Mouse (Mus musculus): ENCODE results near the gene Vsx1. TPM values are rescaled to one million over a fixed set of nuclear protein-coding genes. Genes with fewer than 3 reads are reported as not detected.

Gene Vsx1
- polyA plus RNA-seq, 1 experiment from 2014 or later = not detected

- 20% methylated on average over 7 of the region's 7 CpGs for WGBS
- no peak overlapping the region for H3K27ac ChIP-seq (ENCODE audit: low read length)
- ATAC-seq = no peak
Measured at GRCm38 (mm10) chr2:150650511-150651074, 38.6 kb downstream of the Vsx1 start.

GRCm38 (mm10) chr2:150648300-150648895 is 40.8 kb downstream of the Vsx1 start:
- ATAC-seq = no peak
- no peak overlapping the region for H3K4me2 ChIP-seq (ENCODE audit: low read length)
- H3K27me3 ChIP-seq (replicated peaks; ENCODE audit: control insufficient read depth, insufficient read depth, low read length) = no peaks in the 10 kb centered on the region
- peak overlapping the region; percentile 27 for H3K9ac ChIP-seq (replicated peaks; ENCODE audit: low read depth, low read length)
- no peak overlapping the region for H3K4me3 ChIP-seq (replicated peaks; ENCODE audit: low read length)
- WGBS = 47% methylated on average over 13 of the region's 13 CpGs
- H3K4me1 ChIP-seq (replicated peaks; ENCODE audit: control insufficient read depth, insufficient read depth, low read length) = peaks cover 30% of the 10 kb centered on the region
- peak overlapping the region; percentile 16 for H3K27ac ChIP-seq (ENCODE audit: low read length)
- no peaks in the 10 kb centered on the region for H3K9me3 ChIP-seq (ENCODE audit: control insufficient read depth, low read length)
- H3K36me3 ChIP-seq (ENCODE audit: control insufficient read depth, insufficient read depth) = no peaks in the 10 kb centered on the region

More at GRCm38 (mm10) chr2:150650511-150651074, 38.6 kb downstream of the Vsx1 start:
- H3K4me3 ChIP-seq (replicated peaks; ENCODE audit: low read length) = no peak overlapping the region
- H3K36me3 ChIP-seq (ENCODE audit: control insufficient read depth, insufficient read depth) = no peaks in the 10 kb centered on the region
- H3K9me3 ChIP-seq (ENCODE audit: control insufficient read depth, low read length) = 0 out of 2 replicates have a peak, but pooled peaks cover 2% of the 10 kb centered on the region
- no peak overlapping the region for H3K4me2 ChIP-seq (ENCODE audit: low read length)
- H3K9ac ChIP-seq (replicated peaks; ENCODE audit: low read depth, low read length) = no peak overlapping the region
- H3K27me3 ChIP-seq (replicated peaks; ENCODE audit: control insufficient read depth, insufficient read depth, low read length) = no peaks in the 10 kb centered on the region
- peaks cover 22% of the 10 kb centered on the region for H3K4me1 ChIP-seq (replicated peaks; ENCODE audit: control insufficient read depth, insufficient read depth, low read length)

- WGBS = 34% methylated on average over 14 of the region's 14 CpGs
- H3K27ac ChIP-seq (ENCODE audit: low read length) = peak overlapping the region; percentile 16
Measured at GRCm38 (mm10) chr2:150647681-150648299, 41.4 kb downstream of the Vsx1 start.

GRCm38 (mm10) chr2:150646411-150647121 is 42.6 kb downstream of the Vsx1 start:
- H3K4me3 ChIP-seq (replicated peaks; ENCODE audit: low read length) = no peak overlapping the region
- H3K9ac ChIP-seq (replicated peaks; ENCODE audit: low read depth, low read length) = no peak overlapping the region
- H3K4me1 ChIP-seq (replicated peaks; ENCODE audit: control insufficient read depth, insufficient read depth, low read length) = peaks cover 34% of the 10 kb centered on the region
- H3K4me2 ChIP-seq (ENCODE audit: low read length) = no peak overlapping the region
- no peak for ATAC-seq
- H3K27me3 ChIP-seq (replicated peaks; ENCODE audit: control insufficient read depth, insufficient read depth, low read length) = no peaks in the 10 kb centered on the region
- H3K27ac ChIP-seq (ENCODE audit: low read length) = no peak overlapping the region; the same call in 1 of the 2 replicates
- no peaks in the 10 kb centered on the region for H3K36me3 ChIP-seq (ENCODE audit: control insufficient read depth, insufficient read depth)
- no peaks in the 10 kb centered on the region for H3K9me3 ChIP-seq (ENCODE audit: control insufficient read depth, low read length)
- WGBS = 84% methylated on average over 8 of the region's 8 CpGs

More at GRCm38 (mm10) chr2:150647681-150648299, 41.4 kb downstream of the Vsx1 start:
- no peak overlapping the region for H3K9ac ChIP-seq (replicated peaks; ENCODE audit: low read depth, low read length)
- H3K9me3 ChIP-seq (ENCODE audit: control insufficient read depth, low read length) = no peaks in the 10 kb centered on the region
- peaks cover 31% of the 10 kb centered on the region for H3K4me1 ChIP-seq (replicated peaks; ENCODE audit: control insufficient read depth, insufficient read depth, low read length)
- no peaks in the 10 kb centered on the region for H3K27me3 ChIP-seq (replicated peaks; ENCODE audit: control insufficient read depth, insufficient read depth, low read length)
- no peak overlapping the region for H3K4me2 ChIP-seq (ENCODE audit: low read length)
- ATAC-seq = no peak
- H3K4me3 ChIP-seq (replicated peaks; ENCODE audit: low read length) = no peak overlapping the region
- no peaks in the 10 kb centered on the region for H3K36me3 ChIP-seq (ENCODE audit: control insufficient read depth, insufficient read depth)

- WGBS = 89% methylated on average over 4 of the region's 4 CpGs
- no peak overlapping the region for H3K4me3 ChIP-seq (replicated peaks; ENCODE audit: low read length)
- ATAC-seq = no peak
Measured at GRCm38 (mm10) chr2:150645225-150645624, 43.9 kb downstream of the Vsx1 start.

GRCm38 (mm10) chr2:150643726-150644415 is 45.3 kb downstream of the Vsx1 start:
- H3K4me3 ChIP-seq (replicated peaks; ENCODE audit: low read length) = no peak overlapping the region; the same call in 1 of the 2 replicates
- peak overlapping the region; percentile 33 for H3K9ac ChIP-seq (replicated peaks; ENCODE audit: low read depth, low read length)
- H3K4me2 ChIP-seq (ENCODE audit: low read length) = peak overlapping the region; percentile 41
- no peaks in the 10 kb centered on the region for H3K27me3 ChIP-seq (replicated peaks; ENCODE audit: control insufficient read depth, insufficient read depth, low read length)
- H3K9me3 ChIP-seq (ENCODE audit: control insufficient read depth, low read length) = no peaks in the 10 kb centered on the region
- 10% methylated on average over 8 of the region's 8 CpGs for WGBS
- H3K4me1 ChIP-seq (replicated peaks; ENCODE audit: control insufficient read depth, insufficient read depth, low read length) = peaks cover 20% of the 10 kb centered on the region
- ATAC-seq = peak; percentile 99
- H3K27ac ChIP-seq (ENCODE audit: low read length) = peak overlapping the region; percentile 95
- H3K36me3 ChIP-seq (ENCODE audit: control insufficient read depth, insufficient read depth) = no peaks in the 10 kb centered on the region

More at GRCm38 (mm10) chr2:150645225-150645624, 43.9 kb downstream of the Vsx1 start:
- H3K4me2 ChIP-seq (ENCODE audit: low read length) = no peak overlapping the region
- no peaks in the 10 kb centered on the region for H3K36me3 ChIP-seq (ENCODE audit: control insufficient read depth, insufficient read depth)
- no peaks in the 10 kb centered on the region for H3K9me3 ChIP-seq (ENCODE audit: control insufficient read depth, low read length)
- H3K27ac ChIP-seq (ENCODE audit: low read length) = peak overlapping the region; percentile 59
- no peaks in the 10 kb centered on the region for H3K27me3 ChIP-seq (replicated peaks; ENCODE audit: control insufficient read depth, insufficient read depth, low read length)
- H3K4me1 ChIP-seq (replicated peaks; ENCODE audit: control insufficient read depth, insufficient read depth, low read length) = peaks cover 27% of the 10 kb centered on the region
- H3K9ac ChIP-seq (replicated peaks; ENCODE audit: low read depth, low read length) = no peak overlapping the region

- Histone ChIP-seq H3K27ac (ENCODE audit: low read length) (peak overlapping the region; percentile 95), H3K4me2 (ENCODE audit: low read length) (no peak overlapping the region), H3K4me3 (replicated peaks; ENCODE audit: low read length) (no peak overlapping the region), H3K36me3 (ENCODE audit: control insufficient read depth, insufficient read depth) (no peaks in the 10 kb centered on the region), H3K9ac (replicated peaks; ENCODE audit: low read depth, low read length) (no peak overlapping the region), H3K4me1 (replicated peaks; ENCODE audit: control insufficient read depth, insufficient read depth, low read length) (peaks cover 19% of the 10 kb centered on the region), H3K27me3 (replicated peaks; ENCODE audit: control insufficient read depth, insufficient read depth, low read length) (no peaks in the 10 kb centered on the region), H3K9me3 (ENCODE audit: control insufficient read depth, low read length) (no peaks in the 10 kb centered on the region)
- ATAC-seq = no peak
- 21% methylated on average over 1 of the region's 1 CpGs for WGBS
Measured at GRCm38 (mm10) chr2:150643166-150643565, 46.0 kb downstream of the Vsx1 start.

GRCm38 (mm10) chr2:150638370-150638733 is 50.8 kb downstream of the Vsx1 start:
- Histone ChIP-seq H3K36me3 (ENCODE audit: control insufficient read depth, insufficient read depth) (no peaks in the 10 kb centered on the region), H3K4me1 (replicated peaks; ENCODE audit: control insufficient read depth, insufficient read depth, low read length) (peaks cover 15% of the 10 kb centered on the region), H3K9ac (replicated peaks; ENCODE audit: low read depth, low read length) (no peak overlapping the region), H3K27me3 (replicated peaks; ENCODE audit: control insufficient read depth, insufficient read depth, low read length) (no peaks in the 10 kb centered on the region), H3K9me3 (ENCODE audit: control insufficient read depth, low read length) (no peaks in the 10 kb centered on the region), H3K4me2 (ENCODE audit: low read length) (no peak overlapping the region), H3K4me3 (replicated peaks; ENCODE audit: low read length) (no peak overlapping the region), H3K27ac (ENCODE audit: low read length) (0 out of 2 replicates have a peak overlapping the region, but pooled peaks have one; percentile 16)
- no peak; the same call in 1 of the 2 replicates for ATAC-seq
- 23% methylated on average over 2 of the region's 2 CpGs for WGBS

Data from forebrain, embryonic 16.5 days (tissue).